Mouse (Mus musculus): ENCODE data around the gene Ncor2.

- TF ChIP-seq CTCF (IDR thresholded peaks at IDR 0.05; ENCODE audit: extremely low read depth, insufficient read depth, low read length) (no peak), POLR2A (IDR thresholded peaks at IDR 0.05; ENCODE audit: extremely low read depth, insufficient read depth, low read length) (no peak)
These were observed 51.1 kb downstream of the Ncor2 start for GRCm38 (mm10) chr5:125127920-125128319.

All from cortical plate, adult 2 months (tissue).